Mouse (Mus musculus) ovary, postnatal 10 days (tissue): ENCODE data around the gene Nrd1.

Experiments used
- DNase-seq: peaks from one replicate; pipeline ENCODE4 v3.0.0; 2022; ENCODE audit warnings: low spot score

The Nrd1 gene

GRCm38 (mm10) chr4:109098861-109099260, 98.4 kb downstream of the Nrd1 start:
- DNase-seq, result no peak

- no peak for DNase-seq
Observed at GRCm38 (mm10) chr4:109102574-109102973, 102.1 kb downstream of the Nrd1 start.

- DNase-seq, result no peak
Observed at GRCm38 (mm10) chr4:109103145-109103883, 102.9 kb downstream of the Nrd1 start.

- no peak for DNase-seq
Observed at GRCm38 (mm10) chr4:109105254-109105653, 104.8 kb downstream of the Nrd1 start.

- DNase-seq, result no peak
Observed at GRCm38 (mm10) chr4:109106034-109106433, 105.6 kb downstream of the Nrd1 start.

- no peak for DNase-seq
Observed at GRCm38 (mm10) chr4:109106594-109106993, 106.1 kb downstream of the Nrd1 start.

- no peak for DNase-seq
Observed at GRCm38 (mm10) chr4:109109012-109109411, 108.6 kb downstream of the Nrd1 start.

- no peak for DNase-seq
Observed at GRCm38 (mm10) chr4:109109686-109110085, 109.2 kb downstream of the Nrd1 start.

- DNase-seq, result no peak
Observed at GRCm38 (mm10) chr4:109110978-109111377, 110.5 kb downstream of the Nrd1 start.
